Mouse (Mus musculus) hindbrain, embryonic 12.5 days (tissue): Measurements from ENCODE around the gene Rbfox2. TPM values are rescaled to one million over a fixed set of nuclear protein-coding genes. Genes with fewer than 3 reads are reported as not detected.

Experiments used
- ATAC-seq: fragments of 200-750 bp; cut with Nextera tagmentation; 2 replicates; pipeline ENCODE4 v1.8.0; 2017; ENCODE audit warnings: moderate TSS enrichment; ENCODE audit not compliant: low FRiP score
- H3K27ac ChIP-seq: fragments of 300-500 bp; sonication (generic); 2 replicates; pipeline ENCODE4 v1.5.1; 2016; ENCODE audit warnings: mild to moderate bottlenecking
- H3K27me3 ChIP-seq: fragments of 300-500 bp; sonication (generic); 2 replicates; pipeline ENCODE4 v1.6.1; 2016; ENCODE audit warnings: mild to moderate bottlenecking
- H3K36me3 ChIP-seq: fragments of 300-500 bp; sonication (generic); 2 replicates; pipeline ENCODE4 v1.6.1; 2016; ENCODE audit warnings: mild to moderate bottlenecking
- H3K4me1 ChIP-seq: fragments of 300-500 bp; sonication (generic); 2 replicates; pipeline ENCODE4 v1.6.1; 2016
- H3K4me2 ChIP-seq: fragments of 300-500 bp; sonication (generic); replicated peaks from 2 replicates; pipeline ENCODE4 v1.6.1; 2016; ENCODE audit warnings: mild to moderate bottlenecking
- H3K4me3 ChIP-seq: fragments of 300-500 bp; sonication (generic); 2 replicates; pipeline ENCODE4 v1.5.1; 2016; ENCODE audit warnings: mild to moderate bottlenecking
- H3K9ac ChIP-seq: fragments of 300-500 bp; sonication (generic); 2 replicates; pipeline ENCODE4 v1.6.1; 2016; ENCODE audit warnings: mild to moderate bottlenecking, moderate library complexity
- H3K9me3 ChIP-seq: fragments of 300-500 bp; sonication (generic); replicated peaks from 2 replicates; pipeline ENCODE4 v1.6.1; 2016; ENCODE audit warnings: mild to moderate bottlenecking
- WGBS: fragments of 180-500 bp; shearing (Covaris S2); methylation state at CpG from one replicate; pipeline ENCODE4 v1.1.7; 2016; 5-methylcytosine and 5-hydroxymethylcytosine counted together
- polyA plus RNA-seq: library from polyadenylated mRNA; unstranded; fragments of >200 nt; fragmentation: Nextera tagmentation; extraction: Ambion mirVana; gene quantifications from 2 replicates; pipeline ENCODE4 v1.2.1, GENCODE M21; 2016

Gene Rbfox2
- polyA plus RNA-seq, 1 experiment from 2014 or later = 156 TPM

- no peak for ATAC-seq
- H3K27ac ChIP-seq = no peak overlapping the region
- H3K9me3 ChIP-seq = no peaks in the 10 kb centered on the region
- no peak overlapping the region for H3K4me3 ChIP-seq
- H3K9ac ChIP-seq = no peak overlapping the region
- 94% methylated on average over 11 of the region's 11 CpGs for WGBS
- H3K4me1 ChIP-seq = no peaks in the 10 kb centered on the region
- no peaks in the 10 kb centered on the region for H3K27me3 ChIP-seq
- no peaks in the 10 kb centered on the region for H3K36me3 ChIP-seq
- no peak overlapping the region for H3K4me2 ChIP-seq
Measured at GRCm38 (mm10) chr15:77324426-77324825, 17.6 kb upstream of the Rbfox2 start.

GRCm38 (mm10) chr15:77323226-77323625 is 16.4 kb upstream of the Rbfox2 start:
- 77% methylated on average over 10 of the region's 10 CpGs for WGBS
- H3K9me3 ChIP-seq = no peaks in the 10 kb centered on the region
- no peak overlapping the region for H3K4me3 ChIP-seq
- no peaks in the 10 kb centered on the region for H3K36me3 ChIP-seq
- H3K9ac ChIP-seq = no peak overlapping the region
- ATAC-seq = no peak
- H3K27me3 ChIP-seq = no peaks in the 10 kb centered on the region
- no peaks in the 10 kb centered on the region for H3K4me1 ChIP-seq
- H3K27ac ChIP-seq = no peak overlapping the region
- no peak overlapping the region for H3K4me2 ChIP-seq

GRCm38 (mm10) chr15:77313701-77314100 is 6.9 kb upstream of the Rbfox2 start:
- Histone ChIP-seq H3K27ac (peak overlapping the region; percentile 52; the same call in 1 of the 2 replicates), H3K9me3 (no peaks in the 10 kb centered on the region), H3K9ac (no peak overlapping the region), H3K27me3 (no peaks in the 10 kb centered on the region; the same call in 1 of the 2 replicates), H3K36me3 (no peaks in the 10 kb centered on the region), H3K4me2 (no peak overlapping the region), H3K4me3 (no peak overlapping the region), H3K4me1 (peaks cover 11% of the 10 kb centered on the region)
- WGBS = 33% methylated on average over 6 of the region's 6 CpGs
- ATAC-seq = no peak

- H3K27me3 ChIP-seq = no peaks in the 10 kb centered on the region; the same call in 1 of the 2 replicates
- WGBS = 94% methylated on average over 7 of the region's 7 CpGs
- H3K36me3 ChIP-seq = no peaks in the 10 kb centered on the region
- H3K9me3 ChIP-seq = no peaks in the 10 kb centered on the region
- no peak overlapping the region for H3K9ac ChIP-seq
- H3K4me3 ChIP-seq = no peak overlapping the region
- no peak overlapping the region for H3K27ac ChIP-seq
- no peak overlapping the region for H3K4me2 ChIP-seq
- ATAC-seq = no peak
- peaks cover 11% of the 10 kb centered on the region for H3K4me1 ChIP-seq
Measured at GRCm38 (mm10) chr15:77312796-77313195, 6.0 kb upstream of the Rbfox2 start.

- H3K4me2 ChIP-seq = no peak overlapping the region
- H3K4me1 ChIP-seq = peaks cover 26% of the 10 kb centered on the region
- H3K36me3 ChIP-seq = no peaks in the 10 kb centered on the region
- no peak overlapping the region for H3K4me3 ChIP-seq
- WGBS = 75% methylated on average over 4 of the region's 4 CpGs
- H3K27ac ChIP-seq = no peak overlapping the region
- no peaks in the 10 kb centered on the region for H3K9me3 ChIP-seq
- no peaks in the 10 kb centered on the region for H3K27me3 ChIP-seq
- H3K9ac ChIP-seq = no peak overlapping the region
- no peak for ATAC-seq
Measured at GRCm38 (mm10) chr15:77307767-77308495, 1.1 kb upstream of the Rbfox2 start.

- Histone ChIP-seq H3K4me1 (peaks cover 34% of the 10 kb centered on the region), H3K4me3 (peak overlapping the region; percentile 96), H3K4me2 (peak overlapping the region; percentile 69), H3K27ac (peak overlapping the region; percentile 99), H3K9ac (peak overlapping the region; percentile 97), H3K9me3 (no peaks in the 10 kb centered on the region), H3K36me3 (no peaks in the 10 kb centered on the region), H3K27me3 (no peaks in the 10 kb centered on the region)
- peak; percentile 65 for ATAC-seq
- WGBS = under 1% methylated on average over 49 of the region's 54 CpGs
Measured at GRCm38 (mm10) chr15:77305852-77306546, 805 bp downstream of the Rbfox2 start.

GRCm38 (mm10) chr15:77304960-77305359 is 1.8 kb downstream of the Rbfox2 start:
- Histone ChIP-seq H3K27ac (peak overlapping the region; percentile 99; the same call in 1 of the 2 replicates), H3K4me1 (peaks cover 37% of the 10 kb centered on the region), H3K4me2 (peak overlapping the region; percentile 69), H3K9ac (peak overlapping the region; percentile 97), H3K4me3 (peak overlapping the region; percentile 96), H3K9me3 (no peaks in the 10 kb centered on the region), H3K36me3 (no peaks in the 10 kb centered on the region), H3K27me3 (no peaks in the 10 kb centered on the region)
- ATAC-seq = no peak
- 9% methylated on average over 3 of the region's 3 CpGs for WGBS

GRCm38 (mm10) chr15:77301122-77301521 is 5.7 kb downstream of the Rbfox2 start:
- Histone ChIP-seq H3K4me1 (peaks cover 49% of the 10 kb centered on the region), H3K4me3 (no peak overlapping the region), H3K9me3 (no peaks in the 10 kb centered on the region), H3K4me2 (no peak overlapping the region), H3K27me3 (no peaks in the 10 kb centered on the region), H3K27ac (0 out of 2 replicates have a peak overlapping the region, but pooled peaks have one; percentile 12), H3K9ac (no peak overlapping the region), H3K36me3 (no peaks in the 10 kb centered on the region)
- 60% methylated on average over 6 of the region's 6 CpGs for WGBS
- no peak for ATAC-seq

- peaks cover 30% of the 10 kb centered on the region for H3K4me1 ChIP-seq
- H3K27ac ChIP-seq = no peak overlapping the region
- no peaks in the 10 kb centered on the region for H3K36me3 ChIP-seq
- H3K27me3 ChIP-seq = no peaks in the 10 kb centered on the region
- ATAC-seq = no peak
- H3K4me3 ChIP-seq = no peak overlapping the region
- WGBS = 58% methylated on average over 3 of the region's 3 CpGs
- no peak overlapping the region for H3K9ac ChIP-seq
- H3K9me3 ChIP-seq = no peaks in the 10 kb centered on the region
- H3K4me2 ChIP-seq = no peak overlapping the region
Measured at GRCm38 (mm10) chr15:77298564-77298963, 8.2 kb downstream of the Rbfox2 start.

GRCm38 (mm10) chr15:77296635-77297034 is 10.2 kb downstream of the Rbfox2 start:
- ATAC-seq = no peak
- H3K4me3 ChIP-seq = no peak overlapping the region
- H3K36me3 ChIP-seq = no peaks in the 10 kb centered on the region
- H3K4me2 ChIP-seq = no peak overlapping the region
- WGBS = 84% methylated on average over 2 of the region's 2 CpGs
- H3K4me1 ChIP-seq = peaks cover 34% of the 10 kb centered on the region
- H3K9ac ChIP-seq = no peak overlapping the region; the same call in 1 of the 2 replicates
- no peaks in the 10 kb centered on the region for H3K27me3 ChIP-seq
- no peak overlapping the region for H3K27ac ChIP-seq
- no peaks in the 10 kb centered on the region for H3K9me3 ChIP-seq

- Histone ChIP-seq H3K27me3 (no peaks in the 10 kb centered on the region), H3K9me3 (no peaks in the 10 kb centered on the region), H3K36me3 (no peaks in the 10 kb centered on the region), H3K9ac (no peak overlapping the region), H3K27ac (no peak overlapping the region), H3K4me2 (no peak overlapping the region), H3K4me1 (peaks cover 20% of the 10 kb centered on the region), H3K4me3 (no peak overlapping the region)
- ATAC-seq = no peak
- WGBS = 89% methylated on average over 3 of the region's 3 CpGs
Measured at GRCm38 (mm10) chr15:77293493-77293892, 13.3 kb downstream of the Rbfox2 start.

- WGBS = 69% methylated on average over 6 of the region's 6 CpGs
- Histone ChIP-seq H3K36me3 (no peaks in the 10 kb centered on the region), H3K9me3 (no peaks in the 10 kb centered on the region), H3K9ac (no peak overlapping the region), H3K27ac (no peak overlapping the region), H3K4me3 (no peak overlapping the region), H3K27me3 (no peaks in the 10 kb centered on the region), H3K4me2 (no peak overlapping the region), H3K4me1 (peaks cover 17% of the 10 kb centered on the region)
- ATAC-seq = no peak
Measured at GRCm38 (mm10) chr15:77292381-77292780, 14.4 kb downstream of the Rbfox2 start.
